Mouse (Mus musculus) left cerebral cortex, adult 2 months (tissue): Measurements from ENCODE around the gene Galntl6. TPM values are rescaled to one million over a fixed set of nuclear protein-coding genes. Genes with fewer than 3 reads are reported as not detected.
A peak's percentile ranks its signal among the peaks of the same experiment; 100 is the strongest.

Experiments
- DNase-seq, 2 experiments: peaks; one replicate each; pipeline ENCODE4 v3.0.0; 2021 to 2022; ENCODE audit warnings: low spot score in 2 of 2, mixed read lengths in 1 of 2; ENCODE audit errors: extremely low spot score in 1 of 2
- H3K27ac ChIP-seq: fragments of 200-600 bp; 2 replicates; pipeline ENCODE4 v1.8.1; 2022
- H3K4me3 ChIP-seq: fragments of 200-600 bp; 2 replicates; pipeline ENCODE4 v1.8.1; 2022
- CTCF ChIP-seq: fragments of 200-600 bp; IDR thresholded peaks from 2 replicates; pipeline ENCODE4 v1.8.1; 2022; ENCODE audit warnings: antibody characterized with exemption, mild to moderate bottlenecking, moderate library complexity
- intact Hi-C: fragments of 180-260 bp; cut with DNase I; formaldehyde crosslinking; loops from one replicate; pipeline ENCODE4 v1.15.1; 2025
- total RNA-seq, 2 experiments: library from RNA; stranded (reverse); gene quantifications; 2 replicates each; pipeline ENCODE4 v1.2.3; 2021

Gene Galntl6
- total RNA-seq, 2 experiments from 2014 or later = 25.7 to 28.0 TPM

DNA sequence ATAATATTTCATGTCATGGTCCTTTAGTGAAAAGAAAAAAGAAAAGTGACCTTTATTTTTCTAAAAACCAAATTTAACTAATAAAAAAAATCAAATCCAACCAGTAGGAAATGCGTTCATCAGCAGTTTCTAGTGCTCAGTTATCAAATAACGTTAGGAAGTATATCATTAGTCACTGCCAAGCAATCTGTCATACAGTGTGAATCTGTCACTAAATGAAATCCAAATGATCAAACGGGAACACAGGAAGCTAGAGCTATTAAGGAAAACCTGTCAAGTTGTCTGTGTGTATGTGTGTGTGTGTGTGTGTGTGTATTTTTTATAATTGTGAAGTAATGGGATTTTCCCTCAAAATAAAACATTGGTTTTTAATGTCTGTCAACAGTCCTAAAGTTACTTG, 515.9 kb downstream of the Galntl6 start:
- TF ChIP-seq CTCF = no peak
- intact Hi-C loops = no loop called here
- H3K4me3 ChIP-seq = no peak overlapping the region
- no peak overlapping the region for H3K27ac ChIP-seq
- DNase-seq = no peak

DNA sequence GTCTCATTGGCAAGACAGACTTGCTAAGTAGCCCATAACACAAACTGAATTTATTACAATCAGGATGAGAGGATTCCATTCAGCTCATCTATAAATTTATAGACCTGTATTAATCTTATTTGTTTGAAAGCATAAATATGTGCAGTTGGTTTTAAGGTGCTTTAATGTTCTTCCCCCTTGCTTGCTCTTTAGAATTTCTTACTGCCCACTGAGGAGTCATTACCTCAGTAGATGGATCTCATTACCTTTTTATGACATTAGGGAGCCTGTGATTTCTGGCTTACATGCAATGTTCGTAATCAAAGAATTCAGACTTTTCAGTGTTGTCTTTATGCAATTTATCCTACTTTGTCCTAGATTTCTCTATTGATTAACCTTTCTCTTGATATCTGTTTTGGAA, 516.6 kb downstream of the Galntl6 start:
- no peak for TF ChIP-seq CTCF
- H3K4me3 ChIP-seq = no peak overlapping the region

DNA sequence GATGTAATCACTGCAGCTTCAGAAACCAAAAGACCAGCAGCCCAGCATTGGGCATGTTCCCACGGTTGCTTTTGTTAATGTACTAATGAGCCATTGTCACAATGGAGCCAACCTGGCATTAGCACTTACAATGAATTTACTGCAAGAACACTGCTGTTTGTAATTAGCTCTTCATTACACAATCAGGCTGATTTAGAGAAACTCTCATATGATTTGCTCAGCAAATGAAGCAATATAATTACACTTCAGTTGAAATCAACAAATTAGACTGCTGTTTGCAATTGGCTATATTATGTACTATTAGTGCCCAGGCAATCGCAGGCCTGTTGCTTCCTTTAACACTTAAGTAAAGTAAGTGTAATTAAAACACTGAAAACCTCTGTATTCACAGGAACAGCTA, 540.1 kb downstream of the Galntl6 start:
- DNase-seq = no peak
- intact Hi-C loops = no loop called here
- Histone ChIP-seq H3K4me3 (no peak overlapping the region), H3K27ac (no peak overlapping the region)
- no peak for TF ChIP-seq CTCF

More for the DNA sequence above, 516.6 kb downstream of the Galntl6 start:
- intact Hi-C loops = no loop called here
- H3K27ac ChIP-seq = no peak overlapping the region
- no peak for DNase-seq

DNA sequence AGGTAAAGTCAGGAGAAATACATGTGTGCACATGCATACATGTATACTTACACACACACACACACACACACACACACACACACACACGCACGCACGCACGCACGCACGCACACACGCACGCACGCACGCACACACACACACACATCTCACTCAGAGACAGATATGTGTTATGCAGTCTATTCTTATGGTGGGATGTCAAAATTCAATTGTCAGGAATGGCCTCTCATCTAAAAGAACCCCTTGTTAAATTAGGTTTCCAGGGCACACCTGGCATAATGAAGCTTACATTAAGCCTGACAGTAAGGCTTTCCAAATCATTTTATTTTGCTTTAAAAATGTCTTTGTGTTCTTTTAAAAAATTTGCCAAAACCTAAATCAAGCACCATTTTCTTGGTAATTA, 540.5 kb downstream of the Galntl6 start:
- Histone ChIP-seq H3K4me3 (no peak overlapping the region), H3K27ac (no peak overlapping the region)
- no peak for DNase-seq
- TF ChIP-seq CTCF = no peak
- intact Hi-C loops = no loop called here

DNA sequence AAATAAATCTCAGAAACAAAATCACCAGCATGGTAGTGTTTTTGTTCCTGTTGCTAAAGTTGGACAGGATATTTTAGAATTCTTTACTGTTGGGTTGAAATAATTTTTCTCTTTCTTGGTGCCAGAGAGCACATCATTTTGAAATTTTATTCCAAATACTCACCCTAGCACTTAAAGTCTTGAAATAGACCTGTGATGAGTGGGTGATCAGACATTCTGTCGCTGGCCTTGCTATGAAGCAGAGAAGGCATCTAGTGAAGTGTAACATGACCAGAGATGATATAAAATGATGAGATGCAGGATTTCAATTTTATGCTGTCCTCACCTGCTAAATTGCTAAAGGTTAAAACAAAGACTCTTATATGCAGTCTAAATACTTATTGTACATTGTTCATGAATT, 581.3 kb downstream of the Galntl6 start:
- no peak for TF ChIP-seq CTCF
- H3K27ac ChIP-seq = peak overlapping the region; percentile 20; the same call in 1 of the 2 replicates
- H3K4me3 ChIP-seq = no peak overlapping the region
- no peak for DNase-seq
- intact Hi-C loops = loop anchor here (5.0 kb wide), 2 partner anchors 39 to 439 kb away; no protein-coding TSS in a partner anchor

DNA sequence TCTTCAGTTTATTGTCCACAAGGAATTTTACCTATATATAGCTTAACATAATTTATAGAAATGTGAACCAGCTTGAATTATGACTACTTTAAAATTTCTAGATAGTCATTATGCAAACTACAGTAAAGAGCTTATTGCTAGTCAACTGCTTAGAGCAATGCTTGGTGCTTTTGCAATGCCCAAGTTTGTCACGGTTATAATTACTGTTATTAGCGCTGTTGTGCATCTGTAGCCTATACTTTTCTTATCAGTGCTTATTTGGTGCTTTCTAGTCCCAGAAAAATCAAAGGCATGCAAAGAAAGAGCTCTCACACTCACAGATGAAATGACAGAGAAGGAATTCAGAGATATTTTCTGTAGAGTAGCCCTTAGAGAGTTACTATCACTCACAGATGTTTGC, 599.0 kb downstream of the Galntl6 start:
- Histone ChIP-seq H3K27ac (no peak overlapping the region), H3K4me3 (no peak overlapping the region)
- intact Hi-C loops = no loop called here
- TF ChIP-seq CTCF = no peak
- DNase-seq = no peak

DNA sequence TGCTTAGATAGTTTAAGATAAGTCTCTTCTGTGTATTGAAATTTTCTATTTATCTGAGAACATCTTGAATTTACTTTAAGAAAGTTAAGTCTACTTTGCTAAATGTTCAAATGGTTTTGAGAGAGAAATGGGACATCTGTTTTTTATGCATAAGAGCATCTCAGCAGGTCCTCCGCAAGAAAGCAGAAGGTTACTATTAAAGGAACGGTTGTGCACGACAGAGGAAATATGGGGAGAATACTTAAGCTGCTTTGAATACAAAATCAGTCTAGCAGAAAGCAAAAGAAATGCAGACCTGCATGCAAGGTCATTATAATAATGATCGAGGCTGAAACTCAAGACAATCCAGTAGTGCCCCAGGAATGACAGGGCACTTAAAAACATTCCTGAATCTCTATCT, 621.0 kb downstream of the Galntl6 start:
- TF ChIP-seq CTCF = no peak
- Histone ChIP-seq H3K4me3 (no peak overlapping the region), H3K27ac (no peak overlapping the region; the same call in 1 of the 2 replicates)
- intact Hi-C loops = loop anchor here (5.0 kb wide), 1 partner anchor 41 kb away; no protein-coding TSS in a partner anchor
- no peak for DNase-seq

DNA sequence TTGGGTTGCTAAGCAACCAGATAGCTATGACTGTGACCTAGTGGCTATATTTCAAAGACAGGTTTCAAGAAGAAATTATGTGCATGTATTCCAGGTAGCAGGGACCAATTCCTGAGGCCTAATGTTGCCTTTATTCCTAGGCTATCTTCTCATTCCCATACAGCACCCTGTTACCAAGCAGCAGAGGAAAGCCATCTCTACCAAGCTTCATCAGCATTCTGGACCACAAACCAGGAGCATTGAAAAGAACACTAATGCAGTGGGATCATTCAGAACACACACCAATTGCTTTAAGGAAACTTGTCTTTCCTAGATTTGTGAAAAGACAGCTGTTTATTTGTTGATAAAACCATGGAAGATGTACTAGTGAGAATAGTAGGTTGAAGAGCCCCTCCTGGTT, 622.4 kb downstream of the Galntl6 start:
- H3K4me3 ChIP-seq = no peak overlapping the region
- intact Hi-C loops = loop anchor here (5.0 kb wide), 1 partner anchor 42 kb away; no protein-coding TSS in a partner anchor
- peak overlapping the region; percentile 40; the same call in 1 of the 2 replicates for H3K27ac ChIP-seq
- DNase-seq = no peak
- TF ChIP-seq CTCF = no peak

DNA sequence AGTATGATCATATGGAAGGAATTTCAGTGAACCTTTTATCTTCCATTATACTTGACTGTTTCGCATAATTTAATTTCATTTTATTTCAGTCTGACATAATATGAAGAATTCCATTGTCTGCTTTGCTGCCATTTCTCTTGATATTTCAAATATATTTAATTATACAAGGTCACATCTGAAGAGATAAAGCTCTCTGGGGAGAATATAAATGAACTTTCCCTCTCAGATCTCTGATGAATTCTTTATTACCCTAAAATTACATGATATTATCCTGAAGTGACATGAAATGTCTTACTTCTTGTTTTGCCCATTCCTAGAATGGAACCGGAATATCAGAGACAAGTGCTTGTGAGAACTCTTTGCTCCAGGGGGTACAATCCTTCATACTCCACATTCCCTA, 647.0 kb downstream of the Galntl6 start:
- no peak for DNase-seq
- no peak for TF ChIP-seq CTCF
- intact Hi-C loops = no loop called here
- Histone ChIP-seq H3K4me3 (no peak overlapping the region), H3K27ac (no peak overlapping the region)

DNA sequence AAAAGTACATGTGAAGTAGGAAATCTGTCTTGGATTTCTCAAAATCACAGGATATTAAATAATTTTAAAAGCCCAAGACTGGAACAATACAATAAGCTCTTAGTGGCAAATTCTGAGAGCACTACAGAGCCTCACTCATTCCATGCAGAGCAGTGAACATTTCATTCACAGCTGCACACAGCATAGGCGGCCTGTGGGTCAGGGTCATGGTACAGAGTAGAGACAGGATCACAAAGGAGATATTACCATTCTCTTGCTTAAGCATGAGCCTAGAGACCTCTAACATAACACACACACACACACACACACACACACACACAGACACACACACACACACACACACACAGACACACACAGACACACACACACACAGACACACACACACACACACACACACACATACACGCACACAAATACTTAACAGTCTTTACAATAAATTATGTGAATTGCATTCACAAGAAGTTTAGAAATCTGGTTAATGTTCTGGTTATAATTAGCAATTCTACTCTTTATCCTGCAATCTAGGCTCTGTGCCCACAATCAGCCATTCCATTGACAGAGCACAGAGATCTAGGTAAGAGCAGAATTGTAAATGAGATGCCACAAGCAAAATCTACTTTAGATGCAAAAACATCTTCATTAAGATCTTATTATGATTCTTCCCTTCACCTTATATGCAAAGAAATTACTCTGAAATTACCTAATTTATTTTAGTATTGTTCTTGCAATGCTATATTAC, 653.7 kb downstream of the Galntl6 start:
- no peak overlapping the region for H3K4me3 ChIP-seq
- TF ChIP-seq CTCF = no peak
- no peak for DNase-seq
- no peak overlapping the region for H3K27ac ChIP-seq
- intact Hi-C loops = no loop called here

DNA sequence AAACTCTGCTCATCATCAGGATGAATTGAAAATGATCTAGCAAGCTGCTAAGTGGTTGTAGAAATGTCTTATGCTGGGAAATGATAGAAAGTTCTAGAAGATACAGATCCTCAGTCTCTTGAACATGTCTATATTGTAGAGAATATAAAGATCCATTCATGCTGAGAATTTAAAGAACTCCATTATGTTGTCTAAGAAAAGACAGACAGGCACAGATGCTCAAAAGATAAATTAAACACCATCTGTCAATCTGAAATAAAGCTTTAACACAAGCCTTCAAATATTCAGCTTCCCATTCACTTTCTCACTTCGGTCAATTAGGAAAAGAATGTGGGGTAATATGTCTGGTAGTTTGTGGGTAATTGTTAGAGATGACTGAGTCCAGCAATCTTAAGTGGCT, 658.8 kb downstream of the Galntl6 start:
- intact Hi-C loops = no loop called here
- Histone ChIP-seq H3K27ac (no peak overlapping the region), H3K4me3 (no peak overlapping the region)
- no peak for TF ChIP-seq CTCF
- no peak for DNase-seq

DNA sequence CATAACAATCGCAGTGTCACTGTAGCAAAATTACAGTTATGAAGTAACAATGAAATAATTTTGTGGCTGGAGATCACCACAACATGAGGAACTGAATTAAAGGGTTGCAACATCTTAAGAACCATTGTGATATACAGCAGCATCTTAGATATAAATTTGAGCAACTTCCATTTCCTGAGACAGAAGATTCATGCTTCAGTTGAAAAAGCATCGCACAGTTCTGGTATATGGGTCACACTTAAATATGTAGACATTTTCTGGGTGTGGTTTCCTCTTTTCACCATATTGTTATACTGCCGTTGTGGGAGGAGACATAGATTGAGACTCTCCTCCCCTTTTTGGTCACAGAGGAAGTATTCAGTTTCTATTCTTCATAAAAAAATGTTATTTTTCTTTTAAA, 667.6 kb downstream of the Galntl6 start:
- no peak for TF ChIP-seq CTCF
- Histone ChIP-seq H3K4me3 (no peak overlapping the region), H3K27ac (no peak overlapping the region)
- intact Hi-C loops = no loop called here
- no peak for DNase-seq

DNA sequence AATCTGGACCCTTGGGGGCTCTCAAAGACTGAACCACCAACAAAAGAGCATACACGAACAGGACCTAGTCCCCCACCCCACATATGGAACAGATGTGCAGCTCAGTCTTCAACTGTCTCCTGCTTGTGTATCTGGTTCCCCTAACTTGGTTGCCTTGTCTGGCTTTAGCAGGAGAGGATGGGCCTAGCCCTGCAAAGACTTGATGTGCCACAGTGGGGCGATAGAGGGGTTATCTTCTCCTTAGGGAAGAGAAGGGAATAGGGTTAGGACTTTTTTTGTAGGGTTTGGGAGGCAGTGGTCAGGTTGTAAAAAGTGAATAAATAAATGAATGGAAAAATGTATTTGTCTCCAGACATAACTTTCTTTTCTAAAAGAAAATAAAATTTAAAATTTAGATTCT, 678.2 kb downstream of the Galntl6 start:
- Histone ChIP-seq H3K27ac (no peak overlapping the region), H3K4me3 (no peak overlapping the region)
- intact Hi-C loops = no loop called here
- TF ChIP-seq CTCF = peak; percentile 33
- DNase-seq = no peak
